ENCODE assay signal across 23 mouse cellular contexts in the genomic region with DNA sequence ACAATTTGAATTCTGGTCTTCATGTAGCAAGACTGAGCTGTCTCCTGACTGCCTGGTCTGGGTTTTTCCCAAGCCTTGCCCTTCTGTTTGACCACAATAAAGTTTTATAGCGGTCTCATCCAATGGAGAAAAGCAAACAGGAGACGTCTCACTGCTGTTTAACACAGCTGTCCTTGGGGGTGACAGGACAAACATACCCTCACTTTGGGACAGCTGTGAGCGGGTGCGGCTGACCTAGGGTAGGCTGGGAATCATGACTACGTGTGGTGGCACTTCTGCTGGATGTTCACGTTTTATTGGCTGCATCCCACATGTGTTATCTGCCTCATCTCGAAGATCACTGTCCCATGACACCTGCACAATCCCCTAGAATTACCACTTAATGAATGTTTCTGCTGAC. TPM values are rescaled to one million over a fixed set of nuclear protein-coding genes. Genes with fewer than 3 reads are reported as not detected.
DNase-seq lines count a peak whose midpoint lies in the region; ATAC-seq and TF ChIP-seq lines count a peak whose summit lies in the region.
"Had no signal": no experiment of that assay in that cellular context is flagged by ENCODE, and none has a peak within 500 bp of the region (broad histone marks: within the 10 kb centered on the region; RNA-seq: fewer than 3 reads in every experiment).

No protein-coding gene starts in this region.

- no peak overlapping the region for H3K4me2 ChIP-seq in kidney, postnatal 0 days (ENCODE audit: low read length)
- H3K4me2 ChIP-seq in kidney, embryonic 15.5 days, result no peak overlapping the region
- no peak overlapping the region for H3K4me2 ChIP-seq in stomach, embryonic 15.5 days
- no peak overlapping the region for H3K4me2 ChIP-seq in stomach, postnatal 0 days (replicated peaks; ENCODE audit: low read depth)
- H3K4me2 ChIP-seq: hindbrain, embryonic 12.5 days; limb, embryonic 15.5 days; liver, embryonic 15.5 days; midbrain, embryonic 15.5 days had no signal

- no peaks in the 10 kb centered on the region for H3K27me3 ChIP-seq in heart, adult 2 months (ENCODE audit: control insufficient read depth, insufficient read depth, low read length)
- no peaks in the 10 kb centered on the region for H3K27me3 ChIP-seq in kidney, postnatal 0 days (ENCODE audit: insufficient read depth, low read length)
- no peaks in the 10 kb centered on the region for H3K27me3 ChIP-seq in kidney, embryonic 15.5 days
- no peaks in the 10 kb centered on the region for H3K27me3 ChIP-seq in stomach, embryonic 15.5 days (replicated peaks)
- no peaks in the 10 kb centered on the region; the same call in 1 of the 2 replicates for H3K27me3 ChIP-seq in stomach, postnatal 0 days (ENCODE audit: control insufficient read depth, insufficient read depth, low read length)
- H3K27me3 ChIP-seq: CH12.LX; hindbrain, embryonic 12.5 days; limb, embryonic 15.5 days; liver, embryonic 15.5 days; midbrain, embryonic 15.5 days had no signal

- H3K27ac ChIP-seq in heart, adult 2 months, result peak overlapping the region; percentile 57
- no peak overlapping the region for H3K27ac ChIP-seq in kidney, postnatal 0 days
- H3K27ac ChIP-seq in kidney, embryonic 15.5 days, result no peak overlapping the region
- H3K27ac ChIP-seq in stomach, embryonic 15.5 days, result peak overlapping the region; percentile 51; the same call in 1 of the 2 replicates
- no peak overlapping the region; the same call in 1 of the 2 replicates for H3K27ac ChIP-seq in stomach, postnatal 0 days (replicated peaks)
- H3K27ac ChIP-seq: hindbrain, embryonic 12.5 days; limb, embryonic 15.5 days; liver, embryonic 15.5 days; midbrain, embryonic 15.5 days had no signal

- peaks cover 19% of the 10 kb centered on the region for H3K4me1 ChIP-seq in heart, adult 2 months (ENCODE audit: control insufficient read depth, insufficient read depth, low read length)
- 0 out of 2 replicates have a peak, but pooled peaks cover 3% of the 10 kb centered on the region for H3K4me1 ChIP-seq in kidney, postnatal 0 days (replicated peaks; ENCODE audit: insufficient read depth, low read length)
- H3K4me1 ChIP-seq in kidney, embryonic 15.5 days, result peaks cover 16% of the 10 kb centered on the region
- H3K4me1 ChIP-seq in stomach, embryonic 15.5 days, result 0 out of 2 replicates have a peak, but pooled peaks cover 13% of the 10 kb centered on the region
- H3K4me1 ChIP-seq in stomach, postnatal 0 days (replicated peaks; ENCODE audit: control insufficient read depth, insufficient read depth), result no peaks in the 10 kb centered on the region

- no peak for DNase-seq in heart, adult 2 months
- DNase-seq in heart, adult 8-10 months (ENCODE audit: low spot score), result no peak
- DNase-seq in kidney, postnatal 0 days (ENCODE audit: low spot score), result peak; percentile 33
- DNase-seq in stomach, postnatal 0 days (ENCODE audit: low spot score), result no peak
- DNase-seq in urinary bladder, adult 2 months (ENCODE audit: low spot score), result no peak
- DNase-seq: adrenal gland, postnatal 25 days; cerebellum, adult 11-12 months; cerebellum, postnatal 14 days; embryo, embryonic 11 days; heart, postnatal 14 days; kidney, adult 8-10 months; retina, postnatal 1 day; thymus, postnatal 14 days had no signal

- H3K9me3 ChIP-seq in kidney, postnatal 0 days (replicated peaks; ENCODE audit: low read length), result no peaks in the 10 kb centered on the region
- no peaks in the 10 kb centered on the region; the same call in 1 of the 2 replicates for H3K9me3 ChIP-seq in kidney, embryonic 15.5 days (replicated peaks)
- no peaks in the 10 kb centered on the region for H3K9me3 ChIP-seq in stomach, embryonic 15.5 days
- no peaks in the 10 kb centered on the region for H3K9me3 ChIP-seq in stomach, postnatal 0 days (ENCODE audit: control insufficient read depth, low read length)
- H3K9me3 ChIP-seq: hindbrain, embryonic 12.5 days; limb, embryonic 15.5 days; liver, embryonic 15.5 days; midbrain, embryonic 15.5 days had no signal

- no peak for TF ChIP-seq POLR2A in heart, adult 2 months (IDR thresholded peaks at IDR 0.05; ENCODE audit: insufficient read depth, low read depth, low read length)

- H3K36me3 ChIP-seq in heart, adult 2 months (ENCODE audit: control insufficient read depth, insufficient read depth, low read length), result peaks cover 5% of the 10 kb centered on the region; the same call in 1 of the 2 replicates
- H3K36me3 ChIP-seq in kidney, postnatal 0 days (ENCODE audit: insufficient read depth, low read length), result no peaks in the 10 kb centered on the region
- no peaks in the 10 kb centered on the region for H3K36me3 ChIP-seq in kidney, embryonic 15.5 days
- H3K36me3 ChIP-seq in stomach, embryonic 15.5 days, result no peaks in the 10 kb centered on the region
- H3K36me3 ChIP-seq in stomach, postnatal 0 days (ENCODE audit: control insufficient read depth, insufficient read depth, low read length), result no peaks in the 10 kb centered on the region
- H3K36me3 ChIP-seq: hindbrain, embryonic 12.5 days; limb, embryonic 15.5 days; liver, embryonic 15.5 days; midbrain, embryonic 15.5 days had no signal

- WGBS in heart, adult 2 months, result 74% methylated on average over 7 of the region's 7 CpGs
- WGBS in kidney, postnatal 0 days, result 19% methylated on average over 7 of the region's 7 CpGs
- 18% methylated on average over 7 of the region's 7 CpGs for WGBS in kidney, embryonic 15.5 days
- 56% methylated on average over 7 of the region's 7 CpGs for whole genome bisulfite sequencing in stomach, embryonic 15.5 days
- WGBS in stomach, postnatal 0 days, result 61% methylated on average over 7 of the region's 7 CpGs

- TF ChIP-seq CTCF in heart, adult 2 months (IDR thresholded peaks at IDR 0.05), result no peak
- no peak for TF ChIP-seq CTCF in kidney, postnatal 0 days (IDR thresholded peaks at IDR 0.05; ENCODE audit: low read depth)
- TF ChIP-seq CTCF in stomach, postnatal 0 days (IDR thresholded peaks at IDR 0.05; ENCODE audit: low read depth), result no peak

- no peak for TF ChIP-seq EP300 in heart, adult 2 months (IDR thresholded peaks at IDR 0.05; ENCODE audit: insufficient read depth, low read depth, low read length)
- no peak for TF ChIP-seq EP300 in stomach, postnatal 0 days (optimal IDR thresholded peaks at IDR 0.05)

- no peak overlapping the region for H3K9ac ChIP-seq in heart, adult 2 months (ENCODE audit: low read depth, low read length)
- H3K9ac ChIP-seq in kidney, postnatal 0 days (ENCODE audit: low read depth, low read length), result no peak overlapping the region
- no peak overlapping the region for H3K9ac ChIP-seq in kidney, embryonic 15.5 days
- no peak overlapping the region for H3K9ac ChIP-seq in stomach, embryonic 15.5 days
- no peak overlapping the region for H3K9ac ChIP-seq in stomach, postnatal 0 days (ENCODE audit: low read length)
- H3K9ac ChIP-seq: hindbrain, embryonic 12.5 days; limb, embryonic 15.5 days; liver, embryonic 15.5 days; midbrain, embryonic 15.5 days had no signal

- H3K4me3 ChIP-seq in heart, adult 2 months, result no peak overlapping the region
- H3K4me3 ChIP-seq in kidney, postnatal 0 days (replicated peaks; ENCODE audit: low read depth, low read length), result no peak overlapping the region
- H3K4me3 ChIP-seq in kidney, embryonic 15.5 days (replicated peaks), result no peak overlapping the region
- H3K4me3 ChIP-seq in stomach, embryonic 15.5 days (replicated peaks), result no peak overlapping the region
- no peak overlapping the region for H3K4me3 ChIP-seq in stomach, postnatal 0 days (ENCODE audit: low read depth, low read length)
- H3K4me3 ChIP-seq: hindbrain, embryonic 12.5 days; limb, embryonic 15.5 days; liver, embryonic 15.5 days; megakaryocyte, embryonic 14.5 days; midbrain, embryonic 15.5 days had no signal

- H3K79me2 ChIP-seq in heart, adult 2 months (replicated peaks; ENCODE audit: control insufficient read depth, insufficient read depth, low read length), result no peaks in the 10 kb centered on the region

- ATAC-seq in kidney, postnatal 0 days (replicated peaks; ENCODE audit: low FRiP score, low read depth), result no peak
- ATAC-seq in kidney, embryonic 15.5 days (replicated peaks; ENCODE audit: low FRiP score), result no peak
- ATAC-seq in stomach, embryonic 15.5 days (ENCODE audit: insufficient read depth, low FRiP score, low read depth), result no peak
- no peak for ATAC-seq in stomach, postnatal 0 days (ENCODE audit: low FRiP score, low TSS enrichment)
- ATAC-seq: forebrain, embryonic 16.5 days; midbrain, embryonic 15.5 days had no signal

- intact Hi-C loops in heart, adult 2 months (cut with DNase I), result no loop called here

RNA-seq across cellular contexts. Expression of gene Myrip, which starts 49.7 kb away (rescaled TPM):
- 1 to 10 TPM; 5.4 to 6.2 TPM for total RNA-seq in heart, adult 2 months (2021)
- polyA plus RNA-seq in heart, adult 2 months (2012; rRNA removed), result 1.5 and 1.8 TPM in 2 replicates
- 1 to 10 TPM; 5.1 to 6.9 (median 6.3) TPM for total RNA-seq in heart, adult 8-10 months (2022)
- 0.19 and 0.34 TPM in 2 replicates for polyA plus RNA-seq in kidney, postnatal 0 days (2015; fragmentation: Nextera tagmentation; extraction: Ambion mirVana)
- polyA plus RNA-seq in kidney, embryonic 15.5 days (2015; fragmentation: Nextera tagmentation; extraction: Ambion mirVana), result 0.33 and 0.35 TPM in 2 replicates
- 0.52 and 0.74 TPM in 2 replicates for polyA plus RNA-seq in stomach, embryonic 15.5 days (2015; fragmentation: Nextera tagmentation; extraction: Ambion mirVana)
- polyA plus RNA-seq in stomach, postnatal 0 days (2015; fragmentation: Nextera tagmentation; extraction: Ambion mirVana), result 0.38 and 0.42 TPM in 2 replicates
- polyA plus RNA-seq in urinary bladder, adult 2 months (2012; rRNA removed), result 2.0 and 3.6 TPM in 2 replicates
- total RNA-seq: CH12.LX, MEL had no signal

Comparison
In these comparisons a context has a peak if more than half of its experiments do, and no peak if none do; other contexts are left out.
1. H3K27ac ChIP-seq: peak in heart, adult 2 months (single experiment) and stomach, embryonic 15.5 days (single experiment); none in kidney, postnatal 0 days (single experiment), kidney, embryonic 15.5 days (single experiment) and stomach, postnatal 0 days (single experiment).